9 mouse cellular contexts compared by ENCODE assay signal in the genomic region with DNA sequence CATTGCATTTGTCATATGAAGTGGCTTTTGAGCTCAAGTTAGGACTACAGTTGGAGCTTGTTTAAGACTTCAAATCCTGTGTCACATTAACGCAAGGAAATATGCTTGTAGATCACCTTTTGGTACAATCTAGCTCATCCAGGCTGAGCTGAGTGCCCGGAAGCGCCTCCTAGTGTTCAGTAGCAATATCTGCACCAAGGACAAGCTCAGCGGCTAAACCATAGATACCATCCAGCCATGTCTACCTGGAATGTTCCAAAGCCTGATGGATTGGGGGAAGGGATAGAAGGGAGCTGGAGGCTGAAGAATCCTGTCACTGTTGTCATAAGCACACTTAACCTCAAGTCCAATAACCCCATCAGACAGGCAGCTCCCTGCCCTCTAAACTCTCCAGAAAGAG.
DNase-seq lines count a peak whose midpoint lies in the region; ATAC-seq and TF ChIP-seq lines count a peak whose summit lies in the region.
"Had no signal": no experiment of that assay in that cellular context is flagged by ENCODE, and none has a peak within 500 bp of the region (broad histone marks: within the 10 kb centered on the region; RNA-seq: fewer than 3 reads in every experiment).

No protein-coding gene starts in this region.

- no peak for TF ChIP-seq EP300 in lung, postnatal 0 days (IDR thresholded peaks at IDR 0.05)

- peak; percentile 70 for TF ChIP-seq CTCF in liver, adult 2 months (IDR thresholded peaks at IDR 0.05; ENCODE audit: low read depth, low read length)
- peak; percentile 83 for TF ChIP-seq CTCF in Patski (IDR thresholded peaks at IDR 0.05)
- TF ChIP-seq CTCF in lung, postnatal 0 days (IDR thresholded peaks at IDR 0.05): peak; percentile 80

- no peaks in the 10 kb centered on the region for H3K79me2 ChIP-seq in liver, adult 2 months (ENCODE audit: control insufficient read depth, insufficient read depth, low read length)

- POLR2A ChIA-PET in Patski (lab: Charles Lee): no interaction called here

- no peaks in the 10 kb centered on the region for H3K9me3 ChIP-seq in liver, embryonic 12.5 days (replicated peaks)
- H3K9me3 ChIP-seq in lung, postnatal 0 days (ENCODE audit: low read length): no peaks in the 10 kb centered on the region
- H3K9me3 ChIP-seq: midbrain, embryonic 12.5 days had no signal

- no peak overlapping the region for H3K27ac ChIP-seq in liver, adult 2 months (replicated peaks; ENCODE audit: insufficient read depth, low read depth, low read length)
- no peak overlapping the region for H3K27ac ChIP-seq in liver, embryonic 12.5 days
- no peak overlapping the region for H3K27ac ChIP-seq in lung, postnatal 0 days (ENCODE audit: low read length)
- H3K27ac ChIP-seq: midbrain, embryonic 12.5 days had no signal

- no peaks in the 10 kb centered on the region for H3K27me3 ChIP-seq in liver, adult 2 months (ENCODE audit: control insufficient read depth, insufficient read depth, low read length)
- H3K27me3 ChIP-seq in liver, embryonic 12.5 days (replicated peaks): no peaks in the 10 kb centered on the region
- no peaks in the 10 kb centered on the region for H3K27me3 ChIP-seq in Patski
- H3K27me3 ChIP-seq in lung, postnatal 0 days (replicated peaks; ENCODE audit: insufficient read depth, low read length): no peaks in the 10 kb centered on the region
- H3K27me3 ChIP-seq: midbrain, embryonic 12.5 days had no signal

- H3K36me3 ChIP-seq in liver, adult 2 months (ENCODE audit: control insufficient read depth, insufficient read depth, low read length): no peaks in the 10 kb centered on the region
- no peaks in the 10 kb centered on the region for H3K36me3 ChIP-seq in liver, embryonic 12.5 days
- no peaks in the 10 kb centered on the region for H3K36me3 ChIP-seq in lung, postnatal 0 days (ENCODE audit: insufficient read depth, low read length)
- H3K36me3 ChIP-seq: midbrain, embryonic 12.5 days had no signal

- no peak for ATAC-seq in liver, embryonic 12.5 days
- no peak for ATAC-seq in Patski
- ATAC-seq in lung, postnatal 0 days: no peak

- H3K9ac ChIP-seq in liver, adult 2 months (ENCODE audit: low read depth, low read length): no peak overlapping the region
- H3K9ac ChIP-seq in liver, embryonic 12.5 days: no peak overlapping the region
- no peak overlapping the region for H3K9ac ChIP-seq in lung, postnatal 0 days (replicated peaks; ENCODE audit: low read depth)
- H3K9ac ChIP-seq: midbrain, embryonic 12.5 days had no signal

- H3K4me3 ChIP-seq in liver, adult 2 months (ENCODE audit: insufficient read depth, low read depth, low read length): no peak overlapping the region
- no peak overlapping the region for H3K4me3 ChIP-seq in liver, embryonic 12.5 days
- no peak overlapping the region for H3K4me3 ChIP-seq in lung, postnatal 0 days (ENCODE audit: low read depth, low read length)
- H3K4me3 ChIP-seq: midbrain, embryonic 12.5 days had no signal

- no peaks in the 10 kb centered on the region for H3K4me1 ChIP-seq in liver, adult 2 months (ENCODE audit: control insufficient read depth, insufficient read depth, low read length)
- H3K4me1 ChIP-seq in liver, embryonic 12.5 days: no peaks in the 10 kb centered on the region
- H3K4me1 ChIP-seq in lung, postnatal 0 days (ENCODE audit: insufficient read depth, low read depth, low read length): no peaks in the 10 kb centered on the region

- no peak for TF ChIP-seq POLR2A in liver, adult 2 months (IDR thresholded peaks at IDR 0.05; ENCODE audit: extremely low read depth, insufficient read depth, low read length)

- 28% methylated on average over 4 of the region's 4 CpGs for WGBS in liver, adult 2 months
- 20% methylated on average over 4 of the region's 4 CpGs for WGBS in liver, embryonic 12.5 days (ENCODE audit: insufficient replicate concordance)
- WGBS in lung, postnatal 0 days: 26% methylated on average over 4 of the region's 4 CpGs

- DNase-seq in embryo, embryonic 10 days (ENCODE audit: low spot score): peak; percentile 57
- no peak for DNase-seq in embryo, embryonic 9.5 days (ENCODE audit: extremely low spot score)
- DNase-seq in liver, adult 2 months (ENCODE audit: extremely low read depth, low read depth, low spot score): peak; percentile 26
- DNase-seq in Patski (ENCODE audit: low read depth, low spot score): no peak
- peak; percentile 23 for DNase-seq in lung, postnatal 0 days (ENCODE audit: low spot score)
- no peak for DNase-seq in natural killer cell, adult 2 months (ENCODE audit: low spot score in 2 of 2)
- no peak for DNase-seq in urinary bladder, adult 2 months (ENCODE audit: low spot score)

- H3K4me2 ChIP-seq in liver, embryonic 12.5 days: no peak overlapping the region
- H3K4me2 ChIP-seq in lung, postnatal 0 days (replicated peaks; ENCODE audit: low read depth, low read length): no peak overlapping the region
- H3K4me2 ChIP-seq: midbrain, embryonic 12.5 days had no signal

- in situ Hi-C loops in Patski (cut with MboI; ENCODE audit: low pct_unique_long_range_greater_than_20kb): loop anchor here (5.0 to 25.0 kb wide), 3 partner anchors 309 to 961 kb away; a partner anchor contains a TSS

- CTCF ChIA-PET in Patski (lab: Charles Lee): interaction anchor here (1.0 to 2.2 kb wide), 11 partner anchors 9 to 525 kb away, joined by 3 to 17 read pairs (median 5); no protein-coding TSS in a partner anchor

Comparison
In these comparisons a context has a peak if more than half of its experiments do, and no peak if none do; other contexts are left out.
1. DNase-seq: peak in embryo, embryonic 10 days (single experiment), liver, adult 2 months (single experiment) and lung, postnatal 0 days (single experiment); none in embryo, embryonic 9.5 days (single experiment), Patski (single experiment), natural killer cell, adult 2 months (0 of 2) and urinary bladder, adult 2 months (single experiment).
2. Peak in every context shown above with its lines, with median percentiles within 50 percentile points of each other: CTCF ChIP-seq.